Mouse (Mus musculus) hindbrain, embryonic 12.5 days (tissue): ENCODE results near the gene Agpat1. TPM values are rescaled to one million over a fixed set of nuclear protein-coding genes. Genes with fewer than 3 reads are reported as not detected.

Experiments used
- ATAC-seq: fragments of 200-750 bp; cut with Nextera tagmentation; 2 replicates; pipeline ENCODE4 v1.8.0; 2017; ENCODE audit warnings: moderate TSS enrichment; ENCODE audit not compliant: low FRiP score
- H3K27ac ChIP-seq: fragments of 300-500 bp; sonication (generic); 2 replicates; pipeline ENCODE4 v1.5.1; 2016; ENCODE audit warnings: mild to moderate bottlenecking
- H3K27me3 ChIP-seq: fragments of 300-500 bp; sonication (generic); 2 replicates; pipeline ENCODE4 v1.6.1; 2016; ENCODE audit warnings: mild to moderate bottlenecking
- H3K36me3 ChIP-seq: fragments of 300-500 bp; sonication (generic); 2 replicates; pipeline ENCODE4 v1.6.1; 2016; ENCODE audit warnings: mild to moderate bottlenecking
- H3K4me1 ChIP-seq: fragments of 300-500 bp; sonication (generic); 2 replicates; pipeline ENCODE4 v1.6.1; 2016
- H3K4me2 ChIP-seq: fragments of 300-500 bp; sonication (generic); replicated peaks from 2 replicates; pipeline ENCODE4 v1.6.1; 2016; ENCODE audit warnings: mild to moderate bottlenecking
- H3K4me3 ChIP-seq: fragments of 300-500 bp; sonication (generic); 2 replicates; pipeline ENCODE4 v1.5.1; 2016; ENCODE audit warnings: mild to moderate bottlenecking
- H3K9ac ChIP-seq: fragments of 300-500 bp; sonication (generic); 2 replicates; pipeline ENCODE4 v1.6.1; 2016; ENCODE audit warnings: mild to moderate bottlenecking, moderate library complexity
- H3K9me3 ChIP-seq: fragments of 300-500 bp; sonication (generic); replicated peaks from 2 replicates; pipeline ENCODE4 v1.6.1; 2016; ENCODE audit warnings: mild to moderate bottlenecking
- WGBS: fragments of 180-500 bp; shearing (Covaris S2); methylation state at CpG from one replicate; pipeline ENCODE4 v1.1.7; 2016; 5-methylcytosine and 5-hydroxymethylcytosine counted together
- polyA plus RNA-seq: library from polyadenylated mRNA; unstranded; fragments of >200 nt; fragmentation: Nextera tagmentation; extraction: Ambion mirVana; gene quantifications from 2 replicates; pipeline ENCODE4 v1.2.1, GENCODE M21; 2016

Agpat1 gene
- polyA plus RNA-seq: 76.9 and 79.0 TPM in 2 replicates

- H3K36me3 ChIP-seq: peaks cover 18% of the 10 kb centered on the region
- peak within 1 kb of the TSS; percentile 100 for H3K9ac ChIP-seq
- peak; percentile 89 for ATAC-seq
- WGBS: 0% methylated on average over 35 of the region's 35 CpGs
- H3K4me1 ChIP-seq: peaks cover 47% of the 10 kb centered on the region
- peak within 1 kb of the TSS; percentile 96 for H3K4me3 ChIP-seq
- no peaks in the 10 kb centered on the region for H3K9me3 ChIP-seq
- H3K27ac ChIP-seq: peak within 1 kb of the TSS; percentile 94
- H3K27me3 ChIP-seq: no peaks in the 10 kb centered on the region
- H3K4me2 ChIP-seq: peak within 1 kb of the TSS; percentile 98
These were observed at the start of gene Agpat1 for GRCm38 (mm10) chr17:34604061-34604508. Gene Agpat1, plus strand, starts transcription at chr17:34604262.

GRCm38 (mm10) chr17:34555483-34555882, 48.6 kb upstream of the Agpat1 start:
- Histone ChIP-seq H3K4me1 (no peaks in the 10 kb centered on the region), H3K36me3 (no peaks in the 10 kb centered on the region), H3K9ac (no peak overlapping the region), H3K4me2 (no peak overlapping the region), H3K27me3 (no peaks in the 10 kb centered on the region), H3K4me3 (no peak overlapping the region), H3K9me3 (no peaks in the 10 kb centered on the region), H3K27ac (no peak overlapping the region)
- ATAC-seq: no peak
- 26% methylated on average over 5 of the region's 5 CpGs for WGBS

- H3K4me1 ChIP-seq: peaks cover 2% of the 10 kb centered on the region; the same call in 1 of the 2 replicates
- no peak overlapping the region for H3K4me2 ChIP-seq
- no peak overlapping the region for H3K4me3 ChIP-seq
- no peak overlapping the region for H3K27ac ChIP-seq
- no peak for ATAC-seq
- no peak overlapping the region for H3K9ac ChIP-seq
- 84% methylated on average over 8 of the region's 8 CpGs for WGBS
- H3K36me3 ChIP-seq: no peaks in the 10 kb centered on the region
- H3K27me3 ChIP-seq: no peaks in the 10 kb centered on the region
- no peaks in the 10 kb centered on the region for H3K9me3 ChIP-seq
These were observed 47.7 kb upstream of the Agpat1 start for GRCm38 (mm10) chr17:34556406-34556805.

GRCm38 (mm10) chr17:34557411-34557810, 46.7 kb upstream of the Agpat1 start:
- no peak overlapping the region for H3K4me2 ChIP-seq
- H3K4me1 ChIP-seq: peaks cover 2% of the 10 kb centered on the region; the same call in 1 of the 2 replicates
- no peaks in the 10 kb centered on the region for H3K36me3 ChIP-seq
- ATAC-seq: no peak
- no peaks in the 10 kb centered on the region for H3K27me3 ChIP-seq
- no peaks in the 10 kb centered on the region for H3K9me3 ChIP-seq
- no peak overlapping the region for H3K9ac ChIP-seq
- 74% methylated on average over 11 of the region's 11 CpGs for WGBS
- no peak overlapping the region for H3K4me3 ChIP-seq
- no peak overlapping the region for H3K27ac ChIP-seq

- no peaks in the 10 kb centered on the region for H3K9me3 ChIP-seq
- H3K4me2 ChIP-seq: no peak overlapping the region
- peaks cover 4% of the 10 kb centered on the region for H3K4me1 ChIP-seq
- ATAC-seq: no peak
- no peak overlapping the region for H3K9ac ChIP-seq
- no peaks in the 10 kb centered on the region for H3K27me3 ChIP-seq
- H3K27ac ChIP-seq: no peak overlapping the region
- no peak overlapping the region for H3K4me3 ChIP-seq
- H3K36me3 ChIP-seq: no peaks in the 10 kb centered on the region
- WGBS: 87% methylated on average over 7 of the region's 7 CpGs
These were observed 44.9 kb upstream of the Agpat1 start for GRCm38 (mm10) chr17:34559116-34559515.

GRCm38 (mm10) chr17:34559895-34560294, 44.2 kb upstream of the Agpat1 start:
- no peaks in the 10 kb centered on the region for H3K27me3 ChIP-seq
- H3K9ac ChIP-seq: no peak overlapping the region
- no peaks in the 10 kb centered on the region for H3K36me3 ChIP-seq
- 26% methylated on average over 15 of the region's 15 CpGs for WGBS
- no peak overlapping the region for H3K27ac ChIP-seq
- peaks cover 12% of the 10 kb centered on the region for H3K4me1 ChIP-seq
- ATAC-seq: no peak
- H3K4me2 ChIP-seq: no peak overlapping the region
- H3K4me3 ChIP-seq: no peak overlapping the region
- no peaks in the 10 kb centered on the region for H3K9me3 ChIP-seq

GRCm38 (mm10) chr17:34560438-34560837, 43.6 kb upstream of the Agpat1 start:
- Histone ChIP-seq H3K4me2 (no peak overlapping the region), H3K4me3 (no peak overlapping the region), H3K36me3 (no peaks in the 10 kb centered on the region), H3K27me3 (0 out of 2 replicates have a peak, but pooled peaks cover 2% of the 10 kb centered on the region), H3K27ac (no peak overlapping the region), H3K9me3 (no peaks in the 10 kb centered on the region), H3K9ac (no peak overlapping the region), H3K4me1 (peaks cover 14% of the 10 kb centered on the region)
- ATAC-seq: no peak
- WGBS: 90% methylated on average over 6 of the region's 6 CpGs

- Histone ChIP-seq H3K36me3 (no peaks in the 10 kb centered on the region), H3K9ac (no peak overlapping the region), H3K9me3 (no peaks in the 10 kb centered on the region), H3K27me3 (0 out of 2 replicates have a peak, but pooled peaks cover 3% of the 10 kb centered on the region), H3K27ac (peak overlapping the region; percentile 40; the same call in 1 of the 2 replicates), H3K4me1 (peaks cover 14% of the 10 kb centered on the region), H3K4me3 (no peak overlapping the region), H3K4me2 (0 out of 2 replicates have a peak overlapping the region, but pooled peaks have one; percentile 3)
- ATAC-seq: no peak
- 49% methylated on average over 8 of the region's 8 CpGs for WGBS
These were observed 42.9 kb upstream of the Agpat1 start for GRCm38 (mm10) chr17:34561200-34561599.

- Histone ChIP-seq H3K36me3 (no peaks in the 10 kb centered on the region), H3K9ac (no peak overlapping the region), H3K4me2 (no peak overlapping the region), H3K27ac (no peak overlapping the region), H3K4me1 (peaks cover 14% of the 10 kb centered on the region), H3K4me3 (no peak overlapping the region), H3K9me3 (no peaks in the 10 kb centered on the region), H3K27me3 (0 out of 2 replicates have a peak, but pooled peaks cover 13% of the 10 kb centered on the region)
- WGBS: 58% methylated on average over 3 of the region's 3 CpGs
- no peak for ATAC-seq
These were observed 41.5 kb upstream of the Agpat1 start for GRCm38 (mm10) chr17:34562595-34562994.

- H3K9me3 ChIP-seq: no peaks in the 10 kb centered on the region
- H3K4me3 ChIP-seq: no peak overlapping the region
- 77% methylated on average over 11 of the region's 11 CpGs for WGBS
- no peak overlapping the region for H3K9ac ChIP-seq
- H3K27me3 ChIP-seq: 0 out of 2 replicates have a peak, but pooled peaks cover 13% of the 10 kb centered on the region
- H3K27ac ChIP-seq: no peak overlapping the region
- H3K4me1 ChIP-seq: peaks cover 14% of the 10 kb centered on the region
- H3K4me2 ChIP-seq: no peak overlapping the region
- ATAC-seq: no peak
- H3K36me3 ChIP-seq: no peaks in the 10 kb centered on the region
These were observed 40.7 kb upstream of the Agpat1 start for GRCm38 (mm10) chr17:34563354-34563753.

- H3K4me3 ChIP-seq: no peak within 1 kb of the TSS
- 21% methylated on average over 6 of the region's 6 CpGs for WGBS
- H3K4me2 ChIP-seq: peak within 1 kb of the TSS; percentile 17
These were observed 40.0 kb upstream of the Agpat1 start, which contains the start of gene Notch4 for GRCm38 (mm10) chr17:34564003-34564421. Gene Notch4, plus strand, starts transcription at chr17:34564268.

GRCm38 (mm10) chr17:34564796-34565195, 39.3 kb upstream of the Agpat1 start:
- H3K4me2 ChIP-seq: peak overlapping the region; percentile 17; the same call in 1 of the 2 replicates
- no peaks in the 10 kb centered on the region for H3K36me3 ChIP-seq
- peaks cover 14% of the 10 kb centered on the region for H3K4me1 ChIP-seq
- no peaks in the 10 kb centered on the region for H3K9me3 ChIP-seq
- 51% methylated on average over 3 of the region's 3 CpGs for WGBS
- no peak for ATAC-seq
- no peak overlapping the region; the same call in 1 of the 2 replicates for H3K27ac ChIP-seq
- 0 out of 2 replicates have a peak, but pooled peaks cover 13% of the 10 kb centered on the region for H3K27me3 ChIP-seq
- no peak overlapping the region for H3K4me3 ChIP-seq
- peak overlapping the region; percentile 8; the same call in 1 of the 2 replicates for H3K9ac ChIP-seq

More at GRCm38 (mm10) chr17:34564003-34564421, 40.0 kb upstream of the Agpat1 start, which contains the start of gene Notch4:
- peak within 1 kb of the TSS; percentile 8; the same call in 1 of the 2 replicates for H3K9ac ChIP-seq
- 0 out of 2 replicates have a peak, but pooled peaks cover 13% of the 10 kb centered on the region for H3K27me3 ChIP-seq
- H3K4me1 ChIP-seq: peaks cover 14% of the 10 kb centered on the region
- H3K9me3 ChIP-seq: no peaks in the 10 kb centered on the region
- no peak for ATAC-seq
- peak within 1 kb of the TSS; percentile 23; the same call in 1 of the 2 replicates for H3K27ac ChIP-seq
- H3K36me3 ChIP-seq: no peaks in the 10 kb centered on the region

- Histone ChIP-seq H3K9me3 (no peaks in the 10 kb centered on the region), H3K4me2 (no peak overlapping the region), H3K27me3 (0 out of 2 replicates have a peak, but pooled peaks cover 13% of the 10 kb centered on the region), H3K4me1 (peaks cover 12% of the 10 kb centered on the region), H3K36me3 (no peaks in the 10 kb centered on the region), H3K27ac (no peak overlapping the region), H3K9ac (no peak overlapping the region), H3K4me3 (no peak overlapping the region)
- ATAC-seq: no peak
- WGBS: 76% methylated on average over 9 of the region's 9 CpGs
These were observed 36.8 kb upstream of the Agpat1 start for GRCm38 (mm10) chr17:34567311-34567710.
